Mouse (Mus musculus): ENCODE measurements around the gene Ncaph2. TPM values are rescaled to one million over a fixed set of nuclear protein-coding genes. Genes with fewer than 3 reads are reported as not detected.
A peak's percentile ranks its signal among the peaks of the same experiment; 100 is the strongest.

Gene Ncaph2
- polyA plus RNA-seq, 1 experiment from 2014 or later = 132 TPM

- Histone ChIP-seq H3K27ac (ENCODE audit: low read depth, low read length) (peak within 1 kb of the TSS; percentile 93), H3K9ac (ENCODE audit: low read length) (peak within 1 kb of the TSS; percentile 84), H3K27me3 (replicated peaks; ENCODE audit: control insufficient read depth, insufficient read depth, low read length) (peaks cover 28% of the 10 kb centered on the region), H3K9me3 (replicated peaks; ENCODE audit: control insufficient read depth, low read length) (no peaks in the 10 kb centered on the region), H3K36me3 (ENCODE audit: control insufficient read depth, insufficient read depth, low read length) (peaks cover 42% of the 10 kb centered on the region), H3K4me3 (ENCODE audit: low read depth, low read length) (peak within 1 kb of the TSS; percentile 71), H3K4me1 (ENCODE audit: control insufficient read depth, insufficient read depth, low read length) (peaks cover 2% of the 10 kb centered on the region; the same call in 1 of the 2 replicates), H3K4me2 (ENCODE audit: low read length) (peak within 1 kb of the TSS; percentile 87)
- ATAC-seq = peak; percentile 89
- WGBS = under 1% methylated on average over 42 of the region's 42 CpGs
- DNase-seq (ENCODE audit: low spot score) = peak; percentile 92
Measured at GRCm38 (mm10) chr15:89373762-89374248, 18.3 kb downstream of the Ncaph2 start, which contains the start of gene Sco2. Sco2 (minus strand) TSS chr15:89373846.

DNA sequence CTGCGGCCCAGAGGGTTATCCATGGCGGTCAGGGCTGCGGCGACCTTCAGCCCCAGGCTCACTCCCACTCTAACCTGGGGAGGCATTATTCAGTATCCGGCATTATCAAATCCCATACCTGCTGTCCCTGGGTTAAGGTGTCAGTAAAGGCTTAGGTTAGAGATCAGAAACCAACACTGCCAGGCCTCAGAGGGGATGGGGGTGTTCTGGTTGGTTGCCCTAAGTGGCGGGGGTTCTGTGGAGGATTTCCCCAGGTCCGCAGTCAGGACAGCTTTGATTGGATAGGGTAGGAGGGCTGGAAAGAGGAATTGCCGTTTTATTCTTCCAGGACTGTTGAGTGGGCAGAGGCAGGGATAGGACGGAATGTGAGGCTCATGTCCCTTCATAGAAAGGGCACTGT is 18.8 kb downstream of the Ncaph2 start:
- peak overlapping the region; percentile 84 for H3K9ac ChIP-seq (ENCODE audit: low read length)
- peaks cover 33% of the 10 kb centered on the region for H3K27me3 ChIP-seq (replicated peaks; ENCODE audit: control insufficient read depth, insufficient read depth, low read length)
- WGBS = 48% methylated on average over 9 of the region's 9 CpGs
- H3K9me3 ChIP-seq (replicated peaks; ENCODE audit: control insufficient read depth, low read length) = no peaks in the 10 kb centered on the region
- peaks cover 36% of the 10 kb centered on the region for H3K36me3 ChIP-seq (ENCODE audit: control insufficient read depth, insufficient read depth, low read length)
- peak overlapping the region; percentile 87 for H3K4me2 ChIP-seq (ENCODE audit: low read length)
- DNase-seq (ENCODE audit: low spot score) (no peak), ATAC-seq (no peak)
- peaks cover 4% of the 10 kb centered on the region; the same call in 1 of the 2 replicates for H3K4me1 ChIP-seq (ENCODE audit: control insufficient read depth, insufficient read depth, low read length)
- H3K27ac ChIP-seq (ENCODE audit: low read depth, low read length) = peak overlapping the region; percentile 93
- peak overlapping the region; percentile 71 for H3K4me3 ChIP-seq (ENCODE audit: low read depth, low read length)

- DNase-seq (ENCODE audit: low spot score) = no peak
Measured at GRCm38 (mm10) chr15:89374801-89375534, 19.4 kb downstream of the Ncaph2 start.

DNA sequence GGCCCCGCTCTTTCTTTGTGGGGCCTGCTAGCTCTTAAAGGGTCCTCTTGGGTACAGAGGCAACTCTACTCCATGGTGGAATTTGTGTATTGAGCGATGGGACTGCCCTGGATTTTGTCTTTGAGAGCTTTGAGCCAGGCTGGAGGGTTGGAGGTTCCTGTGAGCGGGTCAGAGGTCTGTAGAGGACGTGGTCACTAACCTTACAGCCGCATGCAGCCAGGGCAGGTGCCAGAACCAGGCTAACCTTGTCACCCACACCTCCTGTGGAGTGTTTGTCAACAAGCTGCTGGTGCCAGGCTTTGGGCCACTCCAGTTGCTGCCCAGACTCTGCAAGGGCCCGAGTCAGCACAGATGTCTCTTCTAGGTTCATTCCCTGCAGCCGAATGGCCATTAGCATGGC is 20.5 kb downstream of the Ncaph2 start:
- Histone ChIP-seq H3K9ac (ENCODE audit: low read length) (no peak overlapping the region), H3K27ac (ENCODE audit: low read depth, low read length) (no peak overlapping the region), H3K4me3 (ENCODE audit: low read depth, low read length) (no peak overlapping the region), H3K9me3 (replicated peaks; ENCODE audit: control insufficient read depth, low read length) (no peaks in the 10 kb centered on the region), H3K4me1 (ENCODE audit: control insufficient read depth, insufficient read depth, low read length) (peaks cover 6% of the 10 kb centered on the region; the same call in 1 of the 2 replicates), H3K36me3 (ENCODE audit: control insufficient read depth, insufficient read depth, low read length) (peaks cover 19% of the 10 kb centered on the region), H3K4me2 (ENCODE audit: low read length) (no peak overlapping the region), H3K27me3 (replicated peaks; ENCODE audit: control insufficient read depth, insufficient read depth, low read length) (peaks cover 46% of the 10 kb centered on the region)
- DNase-seq (ENCODE audit: low spot score) = no peak
- 78% methylated on average over 7 of the region's 7 CpGs for WGBS
- ATAC-seq = no peak

More at GRCm38 (mm10) chr15:89374801-89375534, 19.4 kb downstream of the Ncaph2 start:
- Histone ChIP-seq H3K27ac (ENCODE audit: low read depth, low read length) (no peak overlapping the region), H3K4me1 (ENCODE audit: control insufficient read depth, insufficient read depth, low read length) (peaks cover 6% of the 10 kb centered on the region; the same call in 1 of the 2 replicates), H3K4me3 (ENCODE audit: low read depth, low read length) (no peak overlapping the region), H3K9ac (ENCODE audit: low read length) (peak overlapping the region; percentile 84), H3K9me3 (replicated peaks; ENCODE audit: control insufficient read depth, low read length) (no peaks in the 10 kb centered on the region), H3K4me2 (ENCODE audit: low read length) (no peak overlapping the region), H3K36me3 (ENCODE audit: control insufficient read depth, insufficient read depth, low read length) (peaks cover 30% of the 10 kb centered on the region), H3K27me3 (replicated peaks; ENCODE audit: control insufficient read depth, insufficient read depth, low read length) (peaks cover 38% of the 10 kb centered on the region)
- no peak for ATAC-seq
- 91% methylated on average over 17 of the region's 17 CpGs for WGBS

GRCm38 (mm10) chr15:89376957-89377356 is 21.4 kb downstream of the Ncaph2 start, which contains the start of gene Tymp:
Tymp (minus strand) TSS chr15:89377039.
- no peak for ATAC-seq
- Histone ChIP-seq H3K9me3 (replicated peaks; ENCODE audit: control insufficient read depth, low read length) (no peaks in the 10 kb centered on the region), H3K27me3 (replicated peaks; ENCODE audit: control insufficient read depth, insufficient read depth, low read length) (peaks cover 46% of the 10 kb centered on the region)

GRCm38 (mm10) chr15:89377362-89377761 is 21.8 kb downstream of the Ncaph2 start:
- Histone ChIP-seq H3K27me3 (replicated peaks; ENCODE audit: control insufficient read depth, insufficient read depth, low read length) (peaks cover 46% of the 10 kb centered on the region), H3K9me3 (replicated peaks; ENCODE audit: control insufficient read depth, low read length) (no peaks in the 10 kb centered on the region), H3K4me1 (ENCODE audit: control insufficient read depth, insufficient read depth, low read length) (peaks cover 6% of the 10 kb centered on the region; the same call in 1 of the 2 replicates), H3K4me2 (ENCODE audit: low read length) (no peak overlapping the region), H3K9ac (ENCODE audit: low read length) (no peak overlapping the region), H3K4me3 (ENCODE audit: low read depth, low read length) (no peak overlapping the region), H3K27ac (ENCODE audit: low read depth, low read length) (no peak overlapping the region), H3K36me3 (ENCODE audit: control insufficient read depth, insufficient read depth, low read length) (peaks cover 6% of the 10 kb centered on the region)
- ATAC-seq (no peak), DNase-seq (ENCODE audit: low spot score) (no peak)
- WGBS = 6% methylated on average over 18 of the region's 18 CpGs

More at GRCm38 (mm10) chr15:89376957-89377356, 21.4 kb downstream of the Ncaph2 start, which contains the start of gene Tymp:
- H3K4me1 ChIP-seq (ENCODE audit: control insufficient read depth, insufficient read depth, low read length) = peaks cover 6% of the 10 kb centered on the region; the same call in 1 of the 2 replicates
- 18% methylated on average over 16 of the region's 16 CpGs for WGBS
- H3K27ac ChIP-seq (ENCODE audit: low read depth, low read length) = no peak within 1 kb of the TSS
- H3K4me3 ChIP-seq (ENCODE audit: low read depth, low read length) = no peak within 1 kb of the TSS
- peaks cover 10% of the 10 kb centered on the region for H3K36me3 ChIP-seq (ENCODE audit: control insufficient read depth, insufficient read depth, low read length)
- no peak within 1 kb of the TSS for H3K9ac ChIP-seq (ENCODE audit: low read length)
- no peak for DNase-seq (ENCODE audit: low spot score)
- no peak within 1 kb of the TSS for H3K4me2 ChIP-seq (ENCODE audit: low read length)

DNA sequence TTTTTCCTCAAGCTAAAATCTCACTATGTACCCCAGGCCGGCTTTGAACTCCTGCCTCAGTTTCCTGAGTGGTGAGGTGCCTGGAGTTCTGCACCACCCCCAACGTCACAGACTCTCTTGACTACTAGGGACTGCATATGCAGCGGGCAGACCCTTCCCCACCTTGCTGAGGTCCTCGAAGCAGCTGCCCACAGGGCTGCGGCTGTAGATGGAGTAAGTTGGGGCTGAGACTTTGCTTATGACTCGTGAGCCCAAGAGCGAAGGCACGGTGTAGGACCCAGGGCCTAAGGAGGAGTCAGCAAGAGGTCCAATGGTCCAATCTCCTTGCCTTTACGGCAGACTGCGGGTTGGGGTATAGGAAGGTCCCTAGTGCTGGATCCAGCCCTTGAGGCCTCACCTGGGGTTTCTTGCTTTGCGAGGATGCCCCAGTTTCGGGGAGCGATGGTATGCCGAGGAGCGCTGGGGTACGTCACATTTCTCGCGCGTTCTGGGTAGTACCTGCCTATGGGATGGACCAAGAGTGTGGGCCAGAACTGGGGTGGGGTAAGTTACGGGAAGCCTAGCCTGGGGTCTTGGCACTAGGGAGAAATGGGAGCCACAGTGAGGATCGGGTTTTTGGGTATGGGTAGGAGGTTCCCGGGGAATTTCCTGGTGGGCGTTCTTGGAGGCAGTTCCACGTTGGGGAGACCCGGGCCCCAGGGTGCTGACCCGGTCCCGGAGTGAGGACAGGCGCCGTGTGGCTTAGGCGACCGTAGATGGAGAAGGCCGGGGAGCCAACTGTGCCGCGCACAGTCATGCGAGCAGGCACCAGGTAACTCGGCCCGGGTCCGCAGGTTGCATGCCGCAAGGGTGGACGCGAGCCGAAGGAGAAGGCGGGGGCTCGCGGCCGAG is 22.7 kb downstream of the Ncaph2 start:
- Histone ChIP-seq H3K27me3 (replicated peaks; ENCODE audit: control insufficient read depth, insufficient read depth, low read length) (peaks cover 46% of the 10 kb centered on the region), H3K27ac (ENCODE audit: low read depth, low read length) (no peak overlapping the region), H3K9ac (ENCODE audit: low read length) (peak overlapping the region; percentile 52), H3K36me3 (ENCODE audit: control insufficient read depth, insufficient read depth, low read length) (no peaks in the 10 kb centered on the region), H3K4me2 (ENCODE audit: low read length) (peak overlapping the region; percentile 58), H3K4me1 (ENCODE audit: control insufficient read depth, insufficient read depth, low read length) (peaks cover 4% of the 10 kb centered on the region; the same call in 1 of the 2 replicates), H3K4me3 (ENCODE audit: low read depth, low read length) (peak overlapping the region; percentile 27), H3K9me3 (replicated peaks; ENCODE audit: control insufficient read depth, low read length) (no peaks in the 10 kb centered on the region)
- WGBS = 15% methylated on average over 43 of the region's 46 CpGs
- DNase-seq (ENCODE audit: low spot score) (no peak), ATAC-seq (no peak)

GRCm38 (mm10) chr15:89378831-89379401 is 23.4 kb downstream of the Ncaph2 start, which contains the start of gene Odf3b:
Odf3b (minus strand) TSS chr15:89379282.
- under 1% methylated on average over 28 of the region's 33 CpGs for WGBS
- H3K27me3 ChIP-seq (replicated peaks; ENCODE audit: control insufficient read depth, insufficient read depth, low read length) = peaks cover 46% of the 10 kb centered on the region
- no peak within 1 kb of the TSS for H3K27ac ChIP-seq (ENCODE audit: low read depth, low read length)
- H3K9me3 ChIP-seq (replicated peaks; ENCODE audit: control insufficient read depth, low read length) = no peaks in the 10 kb centered on the region
- H3K9ac ChIP-seq (ENCODE audit: low read length) = peak within 1 kb of the TSS; percentile 52
- peaks cover 4% of the 10 kb centered on the region; the same call in 1 of the 2 replicates for H3K4me1 ChIP-seq (ENCODE audit: control insufficient read depth, insufficient read depth, low read length)
- H3K36me3 ChIP-seq (ENCODE audit: control insufficient read depth, insufficient read depth, low read length) = no peaks in the 10 kb centered on the region
- ATAC-seq (no peak), DNase-seq (ENCODE audit: low spot score) (peak; percentile 24)
- H3K4me3 ChIP-seq (ENCODE audit: low read depth, low read length) = peak within 1 kb of the TSS; percentile 27
- peak within 1 kb of the TSS; percentile 58 for H3K4me2 ChIP-seq (ENCODE audit: low read length)
